Mouse (Mus musculus): ENCODE data around the gene Ctdspl2. TPM values are rescaled to one million over a fixed set of nuclear protein-coding genes. Genes with fewer than 3 reads are reported as not detected.
"Not testable (repeated sequence)": the region's sequence is repeated elsewhere in the genome, so short reads cannot be mapped to it uniquely, and the experiment has no call there.

Ctdspl2 gene
- total RNA-seq (2022): 10 to 100 TPM; 28.5 to 37.2 (median 34.1) TPM

GRCm38 (mm10) chr2:121955765-121956223, at the start of gene Ctdspl2, which contains the start of gene Mageb3:
Ctdspl2 (plus strand) TSS chr2:121956001.
Mageb3 (minus strand) TSS chr2:121956092.
- DNase-seq (ENCODE audit: low spot score in 2 of 2): peak; percentile 90 to 91

- no peak for DNase-seq (ENCODE audit: low spot score in 2 of 2)
These were observed 45.8 kb upstream of the Ctdspl2 start for GRCm38 (mm10) chr2:121909975-121910374.

GRCm38 (mm10) chr2:121916047-121916970, 39.5 kb upstream of the Ctdspl2 start:
- peak in 1 of 2 experiments; percentile 14 for DNase-seq (ENCODE audit: low spot score in 2 of 2)

GRCm38 (mm10) chr2:121937624-121938023, 18.2 kb upstream of the Ctdspl2 start:
- DNase-seq (ENCODE audit: low spot score in 2 of 2): not testable (repeated sequence)

- no peak for DNase-seq (ENCODE audit: low spot score in 2 of 2)
These were observed 12.4 kb upstream of the Ctdspl2 start for GRCm38 (mm10) chr2:121943364-121943763.

- no peak for DNase-seq (ENCODE audit: low spot score in 2 of 2)
These were observed 687 bp upstream of the Ctdspl2 start for GRCm38 (mm10) chr2:121954971-121955656.

GRCm38 (mm10) chr2:121956224-121957018, 620 bp downstream of the Ctdspl2 start:
- peak; percentile 92 to 94 for DNase-seq (ENCODE audit: low spot score in 2 of 2)

GRCm38 (mm10) chr2:121957216-121957792, 1.5 kb downstream of the Ctdspl2 start:
- no peak for DNase-seq (ENCODE audit: low spot score in 2 of 2)

GRCm38 (mm10) chr2:121995738-121996137, 39.9 kb downstream of the Ctdspl2 start:
- DNase-seq (ENCODE audit: low spot score in 2 of 2): no peak

GRCm38 (mm10) chr2:122008832-122009231, 53.0 kb downstream of the Ctdspl2 start:
- no peak for DNase-seq (ENCODE audit: low spot score in 2 of 2)

- DNase-seq (ENCODE audit: low spot score in 2 of 2): no peak
These were observed 55.6 kb downstream of the Ctdspl2 start for GRCm38 (mm10) chr2:122011441-122011840.

- DNase-seq (ENCODE audit: low spot score in 2 of 2): no peak
These were observed 62.9 kb downstream of the Ctdspl2 start for GRCm38 (mm10) chr2:122018705-122019104.

- DNase-seq (ENCODE audit: low spot score in 2 of 2): no peak
These were observed 66.5 kb downstream of the Ctdspl2 start for GRCm38 (mm10) chr2:122022284-122022683.

- DNase-seq (ENCODE audit: low spot score in 2 of 2): not testable (repeated sequence)
These were observed 71.3 kb downstream of the Ctdspl2 start for GRCm38 (mm10) chr2:122027091-122027490.

- DNase-seq (ENCODE audit: low spot score in 2 of 2): peak; percentile 77 to 83
These were observed 72.3 kb downstream of the Ctdspl2 start, which contains the start of gene Eif3j1 for GRCm38 (mm10) chr2:122027862-122028755. Eif3j1 (plus strand) TSS chr2:122028546.

GRCm38 (mm10) chr2:122028756-122029700, 73.2 kb downstream of the Ctdspl2 start:
- DNase-seq (ENCODE audit: low spot score in 2 of 2): peak; percentile 32 to 43

- no peak for DNase-seq (ENCODE audit: low spot score in 2 of 2)
These were observed 76.2 kb downstream of the Ctdspl2 start for GRCm38 (mm10) chr2:122031970-122032369.

- no peak for DNase-seq (ENCODE audit: low spot score in 2 of 2)
These were observed 80.3 kb downstream of the Ctdspl2 start for GRCm38 (mm10) chr2:122036064-122036463.

GRCm38 (mm10) chr2:122043926-122044325, 88.1 kb downstream of the Ctdspl2 start:
- no peak for DNase-seq (ENCODE audit: low spot score in 2 of 2)
